Mouse (Mus musculus) CH12.LX (cell line): ENCODE results near the gene Bicdl2. TPM values are rescaled to one million over a fixed set of nuclear protein-coding genes. Genes with fewer than 3 reads are reported as not detected.
A peak's percentile ranks its signal among the peaks of the same experiment; 100 is the strongest.

Experiments
- DNase-seq: peaks from one replicate; pipeline ENCODE4 v3.0.0-alpha.2; 2013; ENCODE audit errors: extremely low read depth
- H3K27ac ChIP-seq: 2 replicates; pipeline ENCODE4 v1.5.1; 2012; ENCODE audit warnings: low read depth, mild to moderate bottlenecking, control low read depth, moderate library complexity; ENCODE audit not compliant: insufficient read depth
- H3K27me3 ChIP-seq: replicated peaks from 2 replicates; pipeline ENCODE3; 2012; ENCODE audit warnings: inconsistent platforms
- H3K36me3 ChIP-seq, 2 experiments: replicated peaks in 1 of 2; 2 replicates each; pipeline versions ENCODE3 to v1.6.1; 2012; ENCODE audit warnings: inconsistent platforms in 1 of 2, low read length in 1 of 2, mild to moderate bottlenecking in 1 of 2, mixed read lengths in 1 of 2, moderate library complexity in 1 of 2; ENCODE audit not compliant: control insufficient read depth in 1 of 2, insufficient read depth in 1 of 2
- H3K4me1 ChIP-seq, 2 experiments: 2 replicates each; pipeline ENCODE4 v1.6.1; 2012; ENCODE audit warnings: inconsistent platforms in 1 of 2, moderate library complexity in 1 of 2; ENCODE audit not compliant: insufficient read depth in 2 of 2, control insufficient read depth in 1 of 2
- H3K4me2 ChIP-seq: 2 replicates; pipeline ENCODE4 v1.6.1; 2012; ENCODE audit warnings: low read depth, mild to moderate bottlenecking, control low read depth; ENCODE audit not compliant: poor library complexity, insufficient read depth, severe bottlenecking
- H3K4me3 ChIP-seq, 3 experiments: fragments of 150-350 bp in 1 of 3; sonication (generic) in 1 of 3; replicated peaks in 1 of 3; 2 replicates each; pipeline versions ENCODE3 to v1.5.1; 2011 to 2012; ENCODE audit warnings: low read depth in 2 of 3, low read length in 2 of 3, mild to moderate bottlenecking in 2 of 3, moderate library complexity in 2 of 3, control low read depth in 1 of 3, improper control_type of control experiment in 1 of 3, inconsistent platforms in 1 of 3, mixed read lengths in 1 of 3; ENCODE audit not compliant: poor library complexity in 1 of 3
- H3K79me2 ChIP-seq: replicated peaks from 2 replicates; pipeline ENCODE4 v1.6.1; 2012; ENCODE audit warnings: mild to moderate bottlenecking, moderate library complexity; ENCODE audit not compliant: control insufficient read depth, poor library complexity, insufficient read depth, severe bottlenecking; ENCODE audit errors: extremely low read depth
- H3K9ac ChIP-seq: 2 replicates; pipeline ENCODE4 v1.6.1; 2012; ENCODE audit warnings: low read depth, mild to moderate bottlenecking, control low read depth, moderate library complexity; ENCODE audit not compliant: insufficient read depth
- H3K9me3 ChIP-seq: replicated peaks from 2 replicates; pipeline ENCODE3; 2012; ENCODE audit warnings: low read length, inconsistent platforms, mixed read lengths
- BHLHE40 ChIP-seq: IDR thresholded peaks from 2 replicates; pipeline ENCODE4 v1.6.1; 2011; ENCODE audit warnings: mild to moderate bottlenecking, low read depth, low read length, improper control_type of control experiment
- CHD1 ChIP-seq: IDR thresholded peaks from 2 replicates; pipeline ENCODE4 v1.6.1; 2012; ENCODE audit warnings: low read depth, low read length, improper control_type of control experiment, inconsistent platforms
- CHD2 ChIP-seq: IDR thresholded peaks from 2 replicates; pipeline ENCODE4 v1.6.1; 2011; ENCODE audit warnings: low read length, improper control_type of control experiment
- CTCF ChIP-seq, 2 experiments: IDR thresholded peaks in 1 of 2; conservative IDR thresholded peaks in 1 of 2; 2 replicates each; pipeline ENCODE4 v1.5.1; 2011 to 2012; ENCODE audit warnings: low read depth in 2 of 2, low read length in 2 of 2, improper control_type of control experiment in 1 of 2, inconsistent platforms in 1 of 2, mild to moderate bottlenecking in 1 of 2, moderate library complexity in 1 of 2
- E2F4 ChIP-seq: IDR thresholded peaks from 2 replicates; pipeline ENCODE4 v1.6.1; 2011; ENCODE audit warnings: low read depth, low read length, improper control_type of control experiment; ENCODE audit not compliant: insufficient replicate concordance
- ELF1 ChIP-seq: IDR thresholded peaks from 2 replicates; pipeline ENCODE4 v1.6.1; 2014; ENCODE audit warnings: low read depth, mild to moderate bottlenecking, inconsistent platforms, low read length, improper control_type of control experiment
- EP300 ChIP-seq: IDR thresholded peaks from 2 replicates; pipeline ENCODE4 v1.6.1; 2011; ENCODE audit warnings: low read length, improper control_type of control experiment
- ETS1 ChIP-seq: conservative IDR thresholded peaks from 2 replicates; pipeline ENCODE4 v1.6.1; 2012; ENCODE audit warnings: low read depth, mild to moderate bottlenecking, inconsistent platforms, low read length, improper control_type of control experiment, moderate library complexity
- GABPA ChIP-seq: IDR thresholded peaks from 2 replicates; pipeline ENCODE4 v1.6.1; 2012; ENCODE audit warnings: low read depth, low read length, improper control_type of control experiment, inconsistent platforms; ENCODE audit not compliant: insufficient replicate concordance
- HCFC1 ChIP-seq: IDR thresholded peaks from 2 replicates; pipeline ENCODE4 v1.6.1; 2012; ENCODE audit warnings: low read depth, mild to moderate bottlenecking, inconsistent platforms, low read length, improper control_type of control experiment
- IRF4 ChIP-seq: IDR thresholded peaks from 2 replicates; pipeline ENCODE4 v1.6.1; 2014; ENCODE audit warnings: low read depth, mild to moderate bottlenecking, inconsistent platforms, low read length, improper control_type of control experiment
- JUN ChIP-seq: IDR thresholded peaks from 2 replicates; pipeline ENCODE4 v1.6.1; 2011; ENCODE audit warnings: low read depth, mild to moderate bottlenecking, low read length, improper control_type of control experiment, moderate library complexity; ENCODE audit not compliant: insufficient read depth
- JUND ChIP-seq: conservative IDR thresholded peaks from 2 replicates; pipeline ENCODE4 v1.6.1; 2011; ENCODE audit warnings: low read depth, low read length, improper control_type of control experiment
- KAT2A ChIP-seq: IDR thresholded peaks from 2 replicates; pipeline ENCODE4 v1.6.1; 2012; ENCODE audit warnings: low read length, improper control_type of control experiment, inconsistent platforms; ENCODE audit not compliant: insufficient replicate concordance
- MAFK ChIP-seq: IDR thresholded peaks from 2 replicates; pipeline ENCODE4 v1.6.1; 2011; ENCODE audit warnings: low read length, improper control_type of control experiment; ENCODE audit not compliant: insufficient replicate concordance
- MAX ChIP-seq: IDR thresholded peaks from 2 replicates; pipeline ENCODE4 v1.6.1; 2011; ENCODE audit warnings: low read length, improper control_type of control experiment
- MAZ ChIP-seq: IDR thresholded peaks from 2 replicates; pipeline ENCODE4 v1.6.1; 2012; ENCODE audit warnings: low read depth, mild to moderate bottlenecking, inconsistent platforms, low read length, improper control_type of control experiment, moderate library complexity
- MEF2A ChIP-seq: IDR thresholded peaks from 2 replicates; pipeline ENCODE4 v1.6.1; 2014; ENCODE audit warnings: low read depth, mild to moderate bottlenecking, inconsistent platforms, low read length, improper control_type of control experiment, borderline replicate concordance
- MXI1 ChIP-seq: IDR thresholded peaks from 2 replicates; pipeline ENCODE4 v1.6.1; 2011; ENCODE audit warnings: mild to moderate bottlenecking, low read depth, low read length, improper control_type of control experiment
- MYC ChIP-seq: IDR thresholded peaks from 2 replicates; pipeline ENCODE4 v1.6.1; 2011; ENCODE audit warnings: low read depth, mild to moderate bottlenecking, improper control_type of control experiment, low read length
- NELFE ChIP-seq: IDR thresholded peaks from 2 replicates; pipeline ENCODE4 v1.6.1; 2011; ENCODE audit warnings: low read depth, low read length, improper control_type of control experiment
- NRF1 ChIP-seq: IDR thresholded peaks from 2 replicates; pipeline ENCODE4 v1.6.1; 2014; ENCODE audit warnings: low read depth, mild to moderate bottlenecking, inconsistent platforms, low read length, improper control_type of control experiment, moderate library complexity
- PAX5 ChIP-seq: IDR thresholded peaks from 2 replicates; pipeline ENCODE4 v1.6.1; 2012; ENCODE audit warnings: low read length, inconsistent platforms, mixed read lengths
- POLR2A ChIP-seq: IDR thresholded peaks from 2 replicates; pipeline ENCODE4 v1.6.1; 2011; ENCODE audit warnings: low read depth, mild to moderate bottlenecking, improper control_type of control experiment, low read length
- POLR2AphosphoS2 ChIP-seq: IDR thresholded peaks from 2 replicates; pipeline ENCODE4 v1.6.1; 2011; ENCODE audit warnings: low read depth, low read length, improper control_type of control experiment
- RAD21 ChIP-seq: IDR thresholded peaks from 2 replicates; pipeline ENCODE4 v1.6.1; 2011; ENCODE audit warnings: low read depth, mild to moderate bottlenecking, low read length, improper control_type of control experiment, moderate library complexity
- RCOR1 ChIP-seq: conservative IDR thresholded peaks from 2 replicates; pipeline ENCODE4 v1.6.1; 2012; ENCODE audit warnings: low read depth, mild to moderate bottlenecking, inconsistent platforms, low read length, improper control_type of control experiment
- SIN3A ChIP-seq: IDR thresholded peaks from 2 replicates; pipeline ENCODE4 v1.6.1; 2012; ENCODE audit warnings: low read length, improper control_type of control experiment, inconsistent platforms
- SMC3 ChIP-seq: IDR thresholded peaks from 2 replicates; pipeline ENCODE4 v1.6.1; 2011; ENCODE audit warnings: low read depth, low read length, improper control_type of control experiment
- TBP ChIP-seq: conservative IDR thresholded peaks from 2 replicates; pipeline ENCODE4 v1.6.1; 2011; ENCODE audit warnings: low read depth, low read length, improper control_type of control experiment
- TCF12 ChIP-seq: IDR thresholded peaks from 2 replicates; pipeline ENCODE4 v1.6.1; 2014; ENCODE audit warnings: low read depth, mild to moderate bottlenecking, inconsistent platforms, low read length, improper control_type of control experiment
- UBTF ChIP-seq: IDR thresholded peaks from 2 replicates; pipeline ENCODE4 v1.6.1; 2012; ENCODE audit warnings: low read depth, mild to moderate bottlenecking, inconsistent platforms, low read length, improper control_type of control experiment, moderate library complexity
- USF1 ChIP-seq: IDR thresholded peaks from 2 replicates; pipeline ENCODE4 v1.6.1; 2014; ENCODE audit warnings: low read depth, mild to moderate bottlenecking, inconsistent platforms, low read length, improper control_type of control experiment
- USF2 ChIP-seq: conservative IDR thresholded peaks from 2 replicates; pipeline ENCODE4 v1.6.1; 2011; ENCODE audit warnings: low read depth, low read length, improper control_type of control experiment
- ZC3H11A ChIP-seq: IDR thresholded peaks from 2 replicates; pipeline ENCODE4 v1.6.1; 2012; ENCODE audit warnings: low read depth, mild to moderate bottlenecking, inconsistent platforms, low read length, improper control_type of control experiment
- ZKSCAN1 ChIP-seq: IDR thresholded peaks from 2 replicates; pipeline ENCODE4 v1.6.1; 2012; ENCODE audit warnings: low read depth, inconsistent platforms, low read length, improper control_type of control experiment, borderline replicate concordance
- ZMIZ1 ChIP-seq: IDR thresholded peaks from 2 replicates; pipeline ENCODE4 v1.6.1; 2012; ENCODE audit warnings: low read depth, mild to moderate bottlenecking, inconsistent platforms, low read length, improper control_type of control experiment
- ZNF384 ChIP-seq: IDR thresholded peaks from 2 replicates; pipeline ENCODE4 v1.6.1; 2012; ENCODE audit warnings: low read depth, low read length, improper control_type of control experiment, inconsistent platforms
- dilution Hi-C: fragments of 300-500 bp; cut with MboI; formaldehyde crosslinking; loops from 2 replicates; pipeline ENCODE4 v1.14.3; 2020; ENCODE audit warnings: low sequenced_read_pairs; ENCODE audit not compliant: extremely low pct_unique_long_range_greater_than_20kb, extremely low pct_ligation_motif_present
- in situ Hi-C: fragments of 300-500 bp; cut with MboI; formaldehyde crosslinking; loops from 3 replicates; pipeline ENCODE4 v1.14.3; 2019; ENCODE audit warnings: low sequenced_read_pairs, low pct_ligation_motif_present, low pct_unique_long_range_greater_than_20kb, mixed read lengths
- polyA plus RNA-seq: library from polyadenylated mRNA; unstranded; fragments of >175 nt; gene quantifications from 2 replicates; pipeline ENCODE4 v1.2.1, GENCODE M21; 2012; ENCODE audit warnings: low read depth; ENCODE audit not compliant: insufficient read length
- total RNA-seq, 2 experiments: library from RNA; depleted of rRNA; stranded (reverse); fragments of 300-350 nt in 1 of 2; fragments of >200 nt in 1 of 2; gene quantifications; 2 replicates each; pipeline ENCODE4 v1.2.3; 2012 to 2014

The Bicdl2 gene
- total and polyA plus RNA-seq, 3 experiments, result not detected

DNA sequence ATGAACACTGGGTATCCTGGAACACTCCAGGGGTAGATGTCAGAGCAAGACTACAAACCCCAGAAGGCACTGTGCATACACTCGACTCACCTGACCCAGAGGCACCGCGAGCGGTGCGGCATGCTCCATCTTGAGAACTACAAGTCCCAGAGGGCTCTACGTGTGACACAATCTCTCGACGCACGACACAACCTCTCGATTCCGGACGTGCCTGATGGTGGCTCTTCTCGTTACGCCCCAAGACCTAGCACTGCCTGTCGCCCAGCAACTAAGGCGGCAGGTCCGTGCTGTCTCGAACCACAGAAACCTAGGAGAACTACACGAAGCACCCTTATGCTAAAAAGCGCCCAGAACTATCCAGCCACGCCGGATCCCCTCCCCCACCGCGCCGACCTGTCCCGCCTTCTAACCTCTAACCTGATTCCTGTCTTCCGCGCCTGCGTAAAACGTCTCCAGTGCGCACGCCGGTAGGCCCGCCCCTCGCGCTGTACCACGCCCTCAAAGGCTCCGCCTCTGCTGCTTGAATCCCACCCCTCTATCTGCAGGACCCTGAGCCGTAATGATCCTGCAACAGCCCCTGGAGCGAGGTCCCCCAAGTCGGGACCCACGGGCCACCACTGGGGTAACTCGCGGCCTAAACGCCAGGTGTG is 13.2 kb downstream of the Bicdl2 start, which contains the start of the genes Hcfc1r1 and Thoc6:
Gene Hcfc1r1, plus strand, starts transcription at position 173 of the 650 bp plus-strand sequence.
Gene Thoc6, minus strand, starts transcription at position 459 of the 650 bp plus-strand sequence.
- H3K27ac ChIP-seq, result peak within 1 kb of the TSS; percentile 85
- no peaks in the 10 kb centered on the region for H3K9me3 ChIP-seq
- peak; percentile 96 for TF ChIP-seq MYC
- peak; percentile 42 for TF ChIP-seq MEF2A
- TF ChIP-seq SIN3A, result peak; percentile 96
- TF ChIP-seq MAX, result peak; percentile 91
- TF ChIP-seq NRF1, result peak; percentile 82
- TF ChIP-seq ZMIZ1, result peak; percentile 36; the same call in 1 of the 2 replicates
- 0 out of 2 replicates have a peak, but pooled peaks have one; percentile 76 for TF ChIP-seq E2F4
- TF ChIP-seq EP300, result no peak
- no peak for TF ChIP-seq CTCF (conservative IDR thresholded peaks at IDR 0.05 in 1 of 2, IDR thresholded peaks at IDR 0.05 in 1 of 2; ENCODE audit: low read depth in 2 of 2, low read length in 2 of 2)
- peak; percentile 29; the same call in 1 of the 2 replicates for TF ChIP-seq ETS1
- TF ChIP-seq USF2, result peak; percentile 73
- TF ChIP-seq ELF1, result peak; percentile 86
- TF ChIP-seq IRF4, result peak; percentile 25; the same call in 1 of the 2 replicates
- no peak for TF ChIP-seq SMC3
- peak; percentile 64; the same call in 1 of the 2 replicates for TF ChIP-seq MAZ
- TF ChIP-seq MXI1, result peak; percentile 86
- TF ChIP-seq HCFC1, result peak; percentile 98
- TF ChIP-seq RCOR1, result peak; percentile 69; the same call in 1 of the 2 replicates
- no peak for TF ChIP-seq RAD21
- TF ChIP-seq POLR2AphosphoS2, result peak; percentile 67; the same call in 1 of the 2 replicates
- TF ChIP-seq PAX5, result no peak
- peak; percentile 86 for TF ChIP-seq POLR2A
- TF ChIP-seq ZC3H11A, result no peak
- TF ChIP-seq GABPA, result peak; percentile 54; the same call in 1 of the 2 replicates
- no peak for TF ChIP-seq CHD1
- TF ChIP-seq NELFE, result peak; percentile 74; the same call in 1 of the 2 replicates
- peak; percentile 87 for TF ChIP-seq USF1
- TF ChIP-seq KAT2A, result peak; percentile 94; the same call in 1 of the 2 replicates
- peak; percentile 97 for TF ChIP-seq CHD2
- no peak for TF ChIP-seq UBTF
- TF ChIP-seq TBP, result peak; percentile 81
- TF ChIP-seq MAFK, result no peak
- TF ChIP-seq BHLHE40, result peak; percentile 89
- TF ChIP-seq JUN, result no peak; the same call in 1 of the 2 replicates
- peak; percentile 78 for TF ChIP-seq TCF12
- no peak; the same call in 1 of the 2 replicates for TF ChIP-seq JUND
- peak; percentile 24; the same call in 1 of the 2 replicates for TF ChIP-seq ZNF384
- TF ChIP-seq ZKSCAN1, result no peak
- peak; percentile 98 for DNase-seq
- H3K9ac ChIP-seq, result peak within 1 kb of the TSS; percentile 67
- no peaks in the 10 kb centered on the region for H3K79me2 ChIP-seq
- in situ Hi-C loops, result loop anchor here (10.0 kb wide), 1 partner anchor 51 kb away; the partner anchor contains the start of genes 1520401A03Rik and Pkmyt1
- dilution Hi-C loops, result no loop called here
- H3K4me1 ChIP-seq, result peaks cover 15 to 53% of the 10 kb centered on the region in 2 experiments
- H3K4me2 ChIP-seq, result peak within 1 kb of the TSS; percentile 64
- peak within 1 kb of the TSS; percentile 58 to 62 (median 59) for H3K4me3 ChIP-seq
- peaks cover 18 to 25% of the 10 kb centered on the region in 2 experiments for H3K36me3 ChIP-seq
- H3K27me3 ChIP-seq, result peaks cover 18% of the 10 kb centered on the region
